Mouse (Mus musculus) left cerebral cortex, postnatal 25 days (tissue): ENCODE data around the gene Jade2. TPM values are rescaled to one million over a fixed set of nuclear protein-coding genes. Genes with fewer than 3 reads are reported as not detected.

Experiments
- DNase-seq, 2 experiments: peaks; one replicate each; pipeline ENCODE4 v3.0.0; 2022; ENCODE audit warnings: low spot score in 2 of 2, mixed read lengths in 1 of 2
- intact Hi-C: fragments of 180-260 bp; cut with DNase I; formaldehyde crosslinking; loops from one replicate; pipeline ENCODE4 v1.15.1; 2025
- total RNA-seq, 2 experiments: library from RNA; stranded (reverse); gene quantifications; 2 replicates each; pipeline ENCODE4 v1.2.3; 2021

Gene Jade2
- 10 to 100 TPM; 28.7 to 34.5 TPM for total RNA-seq

DNA sequence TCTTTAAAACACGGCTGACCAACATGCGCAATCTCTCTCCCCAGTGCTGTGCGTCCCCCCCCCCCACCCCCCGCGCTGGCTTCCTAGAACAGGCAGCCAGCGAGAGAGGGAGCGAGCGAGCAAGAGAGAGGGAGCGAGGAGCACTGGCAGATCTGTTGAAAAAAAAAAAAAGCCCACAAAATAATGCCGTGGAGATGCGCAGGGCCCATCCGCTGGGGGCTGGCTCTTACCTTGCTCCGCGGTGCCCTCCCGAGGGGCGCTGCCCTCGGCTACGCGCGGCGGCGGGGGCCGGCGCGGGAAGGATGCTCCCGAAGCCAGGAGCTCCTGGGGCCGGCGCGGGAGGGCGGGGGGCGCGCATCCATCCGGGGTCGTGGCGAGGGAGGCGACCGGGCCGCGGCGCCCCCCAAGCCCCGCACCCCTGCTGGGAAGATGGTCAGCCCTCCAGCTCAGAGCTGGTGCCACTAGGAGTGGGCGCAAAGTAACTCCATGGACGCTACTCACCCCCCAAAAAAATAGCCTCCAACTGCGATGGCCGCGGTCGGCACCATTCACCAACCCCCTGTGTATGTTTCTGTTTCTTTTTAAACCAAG lies at the start of gene Jade2:
Gene Jade2, minus strand, starts transcription at position 573 of the 591 bp plus-strand sequence.
- DNase-seq: peak; percentile 57 to 63
- intact Hi-C loops: loop anchor here (2.0 kb wide), 1 partner anchor 242 kb away; the partner anchor contains the start of gene Ppp2ca

DNA sequence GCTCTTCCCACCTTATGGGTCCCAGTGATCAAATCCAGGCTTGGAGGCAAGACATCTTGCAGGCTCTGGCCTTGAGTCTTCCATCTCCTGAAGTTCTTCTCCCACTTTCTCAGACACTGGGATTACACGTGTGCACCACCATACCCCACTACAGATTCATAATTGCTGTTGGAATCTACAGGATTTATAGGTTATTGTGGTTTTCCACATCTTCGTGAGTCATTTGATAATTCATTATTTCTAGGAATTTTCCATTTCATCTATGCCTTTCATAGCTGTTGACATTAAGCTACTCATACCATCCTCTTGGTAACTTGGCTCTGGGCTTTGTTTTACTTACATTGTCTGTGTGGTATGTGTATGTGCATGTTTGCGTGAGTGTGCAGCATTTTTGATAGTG lies 46.8 kb upstream of the Jade2 start:
- no peak for DNase-seq
- intact Hi-C loops: no loop called here

DNA sequence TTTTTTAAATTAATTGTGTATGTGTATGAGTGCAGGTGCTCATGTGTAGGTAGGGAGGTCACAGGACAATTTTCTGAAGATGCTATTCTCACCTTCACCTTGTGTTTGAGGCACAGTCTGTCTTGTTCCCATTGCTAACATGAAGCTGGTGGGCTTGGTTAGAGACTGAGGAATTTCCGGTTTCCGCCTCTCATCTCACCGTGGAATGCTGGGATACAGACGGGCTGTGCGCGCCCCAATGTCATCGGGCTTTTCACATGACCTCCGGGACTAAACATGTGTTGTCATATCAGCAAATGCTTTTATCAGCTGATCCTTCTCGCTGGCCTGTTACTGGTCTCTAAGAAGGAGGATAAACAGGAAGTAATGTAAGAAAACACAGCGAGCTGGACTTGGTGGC lies 42.2 kb upstream of the Jade2 start:
- intact Hi-C loops: loop anchor here (1.0 to 2.0 kb wide), 2 partner anchors 45 to 68 kb away; partner anchors contain the start of gene Cdkn2aipnl
- DNase-seq: no peak

DNA sequence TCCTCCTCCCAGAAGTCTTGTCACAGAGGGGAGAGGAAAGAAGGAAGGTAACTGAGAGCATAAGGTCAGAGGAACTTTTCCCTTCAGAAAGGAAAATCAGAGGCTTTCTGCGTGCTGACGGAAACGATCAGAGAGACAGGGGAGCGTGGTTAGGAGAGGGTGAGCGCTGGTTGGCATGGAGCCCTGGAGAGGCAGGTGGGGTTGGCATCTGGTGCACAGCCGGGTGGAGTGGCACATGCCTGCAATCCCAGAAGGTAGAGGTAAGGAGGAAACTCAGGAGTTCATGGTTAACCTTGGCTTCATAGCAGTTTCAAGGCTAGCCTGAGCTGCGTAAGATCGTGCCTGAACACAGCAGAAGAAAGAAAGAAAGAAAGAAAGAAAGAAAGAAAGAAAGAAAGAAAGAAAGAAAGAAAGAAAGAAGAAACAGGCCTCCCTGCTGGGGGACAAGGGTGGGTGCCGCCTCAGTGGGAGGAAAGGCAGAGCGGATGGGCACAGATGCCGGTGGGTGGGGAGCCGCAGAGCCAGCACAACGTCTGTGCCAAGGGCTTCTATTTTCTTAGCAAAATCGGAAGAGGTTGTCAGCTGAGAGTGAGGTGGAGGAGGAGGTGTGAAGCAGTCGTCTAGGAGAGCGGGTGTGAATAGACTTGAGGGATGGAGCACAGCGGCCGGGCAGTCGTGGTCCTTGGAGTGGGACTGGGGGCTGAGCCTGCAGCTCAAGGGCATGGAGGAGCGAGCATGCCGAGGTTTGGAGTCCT lies 41.0 kb upstream of the Jade2 start:
- peak; percentile 77 to 97 for DNase-seq
- intact Hi-C loops: loop anchor here (1.0 to 2.0 kb wide), 3 partner anchors 40 to 69 kb away; partner anchors contain the start of gene Cdkn2aipnl

DNA sequence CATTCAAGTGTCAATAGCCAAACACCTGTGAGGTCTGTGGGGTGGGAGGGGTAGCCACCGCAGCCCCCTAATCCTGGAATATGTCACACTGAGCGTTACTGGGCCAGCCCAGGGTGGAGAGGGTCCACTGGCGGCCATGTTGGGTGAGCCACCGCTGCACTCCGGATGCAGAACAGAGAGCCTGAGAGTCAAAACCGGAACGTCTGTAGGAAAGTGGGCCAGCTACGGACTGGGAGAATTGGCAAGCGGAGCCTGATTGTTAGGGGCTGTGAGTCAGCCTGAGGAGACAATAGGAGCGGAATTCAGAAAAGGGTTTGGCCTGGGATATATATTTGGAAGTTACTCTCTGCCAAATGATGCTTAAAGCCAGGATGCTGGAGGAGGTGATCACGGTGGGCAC lies 39.9 kb upstream of the Jade2 start:
- intact Hi-C loops: no loop called here
- DNase-seq: peak in 1 of 2 experiments; percentile 65

DNA sequence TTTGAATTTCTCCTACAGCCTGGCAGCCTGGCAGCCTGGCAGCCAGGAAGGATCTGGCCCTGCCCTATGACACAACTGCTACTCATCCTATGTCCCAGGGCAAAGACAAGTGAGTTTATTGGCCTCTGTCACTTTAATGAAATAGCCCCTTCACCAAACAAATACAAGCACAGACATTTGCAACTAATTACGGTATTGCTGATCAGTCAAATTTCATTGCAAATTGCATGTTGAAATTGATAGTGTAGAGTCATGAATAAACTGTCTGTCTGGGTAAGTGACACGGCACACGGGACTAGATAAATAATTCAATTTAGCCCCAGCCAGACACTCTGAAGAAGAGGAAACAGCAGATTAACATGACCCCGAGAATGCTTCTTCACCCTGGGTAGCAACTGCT lies 38.6 kb upstream of the Jade2 start:
- intact Hi-C loops: no loop called here
- DNase-seq: no peak

DNA sequence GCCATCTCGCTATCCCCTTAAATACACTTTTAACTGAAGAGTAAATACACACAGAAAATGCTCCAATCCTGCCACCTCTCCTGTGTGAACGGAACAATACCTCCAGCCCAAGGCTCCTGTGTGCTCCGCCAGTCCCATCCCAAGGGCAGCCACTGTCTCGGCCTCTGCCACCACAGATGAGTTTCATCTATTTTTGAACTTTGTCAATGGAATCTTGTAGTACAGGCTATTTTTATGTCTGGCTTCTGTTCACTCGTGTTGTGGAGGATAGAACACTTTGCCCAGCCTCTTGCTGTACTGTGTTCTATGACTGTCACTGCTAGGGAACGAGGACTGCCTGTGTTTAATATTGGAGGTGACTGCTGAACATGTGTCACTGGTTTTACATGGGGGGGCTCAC lies 28.2 kb upstream of the Jade2 start:
- intact Hi-C loops: no loop called here
- DNase-seq: no peak

DNA sequence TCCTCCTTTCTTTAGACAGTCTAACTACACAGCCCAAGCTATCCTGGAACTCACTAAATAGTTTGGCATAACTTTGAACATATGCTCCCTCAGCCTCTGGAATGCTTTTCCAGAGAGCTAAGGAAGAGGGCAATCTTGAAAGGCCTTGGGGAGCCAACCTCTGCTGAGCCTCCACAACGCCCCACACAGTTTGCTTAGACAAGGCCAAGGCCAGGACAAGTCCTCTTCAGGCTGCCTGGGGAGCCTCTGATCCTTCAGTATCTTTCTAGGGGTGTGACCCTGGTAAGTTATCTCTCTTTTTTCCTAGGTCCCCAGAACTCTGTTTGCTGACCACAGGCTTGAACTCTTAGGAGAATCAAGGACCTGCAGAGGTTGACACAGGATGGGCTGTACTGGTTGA lies 26.6 kb upstream of the Jade2 start:
- DNase-seq: no peak
- intact Hi-C loops: no loop called here

DNA sequence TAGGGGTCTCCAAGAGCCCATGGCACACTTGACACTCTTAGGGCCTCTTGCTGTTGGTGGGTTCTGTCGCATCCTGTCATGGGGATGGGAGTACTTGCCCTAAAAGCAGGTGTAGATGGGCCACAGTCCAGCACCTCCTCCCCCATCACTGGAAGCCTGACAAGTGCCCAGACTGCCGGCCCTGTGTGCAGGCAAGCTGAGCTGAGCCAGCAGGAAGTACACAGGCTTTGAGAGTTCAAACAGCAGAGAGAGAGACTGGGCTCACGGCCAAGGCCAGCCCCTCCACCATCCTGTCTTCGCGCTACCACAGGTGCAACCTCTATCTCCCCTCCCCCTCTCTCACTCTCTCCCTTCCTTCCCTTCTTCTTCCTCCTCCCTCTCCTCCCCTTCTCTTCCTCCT lies 26.2 kb upstream of the Jade2 start:
- DNase-seq: peak in 1 of 2 experiments; percentile 11
- intact Hi-C loops: no loop called here

DNA sequence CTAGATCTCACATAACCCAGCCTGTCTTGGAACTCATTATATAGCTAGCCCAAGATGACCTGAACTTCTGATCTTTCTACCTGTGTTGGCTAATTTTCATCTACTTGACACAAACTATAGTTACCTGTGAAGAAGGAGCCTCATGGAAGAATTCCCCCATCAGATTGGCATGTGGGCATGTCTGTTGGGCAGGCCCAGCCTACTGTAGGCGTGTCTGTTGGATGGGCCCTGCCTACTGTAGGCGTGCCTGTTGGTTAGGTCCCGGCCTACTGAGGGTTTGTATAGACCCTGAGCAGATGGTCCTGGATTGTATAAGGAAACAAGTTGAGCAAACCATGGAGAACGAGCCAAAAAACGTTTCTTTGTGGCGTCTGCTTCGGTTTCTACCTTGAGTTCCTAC lies 24.3 kb upstream of the Jade2 start:
- intact Hi-C loops: no loop called here
- no peak for DNase-seq

DNA sequence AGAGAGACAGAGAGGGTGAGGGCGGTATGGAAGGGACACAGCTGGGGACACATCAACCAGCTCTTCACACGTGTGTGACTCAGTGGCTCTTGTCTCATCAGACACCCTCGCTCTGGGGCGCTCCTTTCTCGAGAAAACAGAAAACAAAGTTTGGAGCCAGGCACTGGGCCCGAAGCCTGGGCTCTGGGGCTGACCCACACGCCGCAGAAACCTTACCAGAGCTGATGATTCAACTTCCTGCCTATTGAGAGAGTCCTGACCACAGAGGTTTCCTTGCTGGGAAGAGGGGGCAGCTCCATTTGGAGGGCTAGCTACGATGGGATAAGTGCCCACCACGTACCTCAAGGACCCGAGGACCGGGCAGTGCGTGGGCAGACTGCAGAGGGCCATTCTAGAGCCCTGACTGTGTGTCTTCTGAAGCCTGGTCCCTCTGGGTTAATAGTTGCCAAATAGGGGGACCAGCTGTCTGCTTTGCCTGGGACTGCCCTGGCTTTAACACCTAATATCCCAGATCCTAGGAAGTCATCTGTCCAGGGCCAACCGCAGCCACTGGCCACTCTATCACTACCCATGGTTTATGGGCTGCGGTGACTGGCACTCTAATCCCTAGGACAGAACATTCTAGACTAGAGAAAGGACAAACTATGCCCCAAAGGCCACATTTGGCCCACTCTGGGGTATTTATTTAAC lies 23.7 kb upstream of the Jade2 start:
- DNase-seq: no peak
- intact Hi-C loops: no loop called here

DNA sequence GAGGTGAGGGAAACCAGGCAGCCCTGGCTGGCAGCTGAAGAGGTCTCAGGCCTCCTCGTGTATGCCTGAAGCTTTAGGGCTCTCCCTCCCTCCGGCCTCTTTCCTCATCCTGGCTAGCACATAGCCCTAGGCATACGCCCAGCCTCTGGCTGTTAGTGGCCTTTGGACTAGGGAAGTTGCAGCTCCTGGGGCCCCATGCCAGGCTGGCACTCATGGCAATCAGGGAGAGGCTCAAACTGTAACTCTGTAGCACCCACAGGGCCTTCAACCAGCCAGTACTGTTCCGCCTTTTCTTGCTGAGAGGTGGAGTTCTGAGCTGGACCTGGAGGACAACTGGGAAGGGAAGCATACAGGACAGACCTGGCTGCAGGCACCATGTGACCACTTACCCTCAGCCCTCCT lies 19.5 kb upstream of the Jade2 start:
- intact Hi-C loops: no loop called here

DNA sequence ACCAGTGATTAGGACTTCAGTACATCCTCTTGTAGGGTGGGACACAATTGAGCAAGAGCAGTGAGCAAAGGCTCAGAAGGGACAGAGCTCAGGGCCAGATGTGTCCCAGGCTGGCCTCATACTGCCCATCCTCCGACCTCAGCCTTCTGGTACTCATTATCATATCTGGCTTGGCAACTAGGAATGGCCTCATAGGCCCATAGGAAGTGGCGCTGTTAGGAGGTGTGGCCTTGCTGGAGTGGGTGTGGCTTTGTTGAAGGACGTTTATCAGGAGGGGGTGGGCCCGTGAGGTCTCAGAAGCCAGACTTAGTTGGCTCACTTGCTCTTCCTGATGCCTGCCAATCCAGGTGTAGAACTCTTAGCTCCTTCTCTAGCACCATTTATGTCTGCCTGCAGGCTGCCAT lies 18.3 kb upstream of the Jade2 start:
- intact Hi-C loops: no loop called here
- DNase-seq: no peak

More for the DNA sequence above, 19.5 kb upstream of the Jade2 start:
- DNase-seq: no peak

DNA sequence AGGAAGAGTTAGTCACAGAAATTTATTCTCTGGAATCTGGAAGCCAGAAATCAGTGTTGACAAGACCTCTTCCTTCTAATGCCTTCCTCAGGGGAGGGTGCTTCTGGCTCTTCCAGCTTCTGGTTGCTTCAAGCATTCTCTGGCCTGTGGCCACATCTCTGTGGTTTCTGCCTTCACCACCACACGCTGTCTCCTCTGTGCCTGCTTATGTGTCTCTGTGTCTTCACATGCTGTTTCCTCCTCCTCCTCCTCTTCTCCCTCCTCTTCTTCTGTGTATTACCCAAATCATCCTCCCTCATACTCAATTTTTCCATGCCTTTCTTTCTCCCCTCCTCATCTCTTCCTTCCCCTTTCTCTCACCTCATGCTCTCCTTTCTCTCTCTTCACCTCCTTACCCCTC lies 17.6 kb upstream of the Jade2 start:
- intact Hi-C loops: no loop called here

DNA sequence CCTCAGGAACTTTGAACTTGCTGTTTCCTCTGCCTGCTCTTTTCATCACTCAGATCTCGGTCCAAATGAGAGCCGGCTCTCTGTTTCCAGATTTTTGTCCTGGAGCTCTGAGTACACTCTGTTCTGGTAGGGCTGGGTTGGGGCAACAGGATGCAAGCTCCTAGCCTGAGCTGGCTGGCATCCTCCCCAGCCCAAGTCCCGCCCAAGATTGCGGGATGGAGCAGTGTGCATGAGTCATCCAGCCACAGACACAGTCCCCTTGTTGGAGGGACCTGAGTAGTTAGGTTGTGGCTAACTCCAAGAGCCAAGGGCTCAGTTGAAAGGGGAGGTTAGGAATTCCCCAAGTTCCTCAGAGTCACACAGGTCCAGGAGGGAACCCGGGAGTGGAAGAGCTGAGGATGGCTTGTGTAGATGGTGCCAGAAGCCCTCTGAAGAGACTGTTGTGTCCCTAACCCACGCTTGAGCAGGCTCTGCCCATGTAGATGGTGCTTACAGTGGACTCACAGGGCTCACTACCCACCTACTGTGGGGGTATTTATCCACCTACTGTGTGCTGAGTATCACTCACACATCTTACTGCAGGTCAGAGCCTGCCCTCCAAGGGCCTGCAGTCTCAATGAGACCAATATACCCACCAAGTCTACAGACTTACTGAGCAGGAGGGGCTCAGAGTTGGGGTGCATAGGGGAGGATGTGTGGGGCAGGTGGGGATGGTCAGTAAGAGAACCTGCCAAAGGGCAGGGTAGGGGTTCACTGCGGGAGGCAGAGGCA lies 17.0 kb upstream of the Jade2 start:
- peak; percentile 11 to 43 for DNase-seq
- intact Hi-C loops: no loop called here

More for the DNA sequence above, 17.6 kb upstream of the Jade2 start:
- peak in 1 of 2 experiments; percentile 41 for DNase-seq

DNA sequence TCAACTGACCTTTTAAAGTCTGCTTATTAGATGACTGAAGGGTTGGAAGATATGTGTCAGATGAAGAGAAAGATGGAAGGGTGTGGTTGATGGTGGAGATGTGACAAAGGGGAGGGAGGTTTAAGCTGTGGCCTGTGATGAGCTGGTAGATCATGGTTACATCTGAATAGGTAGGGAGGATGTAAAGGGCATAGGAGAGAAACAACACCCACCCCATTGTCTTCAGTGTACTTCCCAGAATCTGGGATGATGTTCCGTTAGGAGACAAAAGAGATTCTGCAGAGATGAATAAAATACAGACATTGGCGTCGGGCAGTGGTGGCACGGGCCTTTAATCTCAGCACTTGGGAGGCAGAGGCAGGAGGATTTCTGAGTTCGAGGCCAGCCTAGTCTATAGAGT lies 15.7 kb upstream of the Jade2 start:
- DNase-seq: no peak
- intact Hi-C loops: no loop called here

DNA sequence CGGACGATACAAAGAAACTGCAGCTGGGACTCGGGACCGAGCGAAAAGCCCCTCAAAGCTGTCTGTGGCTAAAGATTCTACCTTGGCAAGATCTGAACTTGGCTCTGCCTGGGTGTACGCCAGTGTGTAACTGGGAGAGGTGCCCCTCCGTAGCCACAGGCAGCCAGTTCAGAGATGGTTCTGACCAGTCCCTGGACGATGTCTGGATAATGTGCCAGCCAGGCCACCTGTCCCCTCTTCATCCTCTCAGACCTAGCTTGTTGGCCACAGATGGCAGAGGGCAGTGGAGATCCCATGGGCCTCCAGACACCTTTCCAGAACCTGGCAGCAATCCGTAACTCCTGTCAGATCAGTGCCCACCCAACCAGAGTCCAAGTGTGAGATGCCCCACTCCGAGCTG lies 9.8 kb upstream of the Jade2 start:
- intact Hi-C loops: no loop called here
- no peak for DNase-seq

DNA sequence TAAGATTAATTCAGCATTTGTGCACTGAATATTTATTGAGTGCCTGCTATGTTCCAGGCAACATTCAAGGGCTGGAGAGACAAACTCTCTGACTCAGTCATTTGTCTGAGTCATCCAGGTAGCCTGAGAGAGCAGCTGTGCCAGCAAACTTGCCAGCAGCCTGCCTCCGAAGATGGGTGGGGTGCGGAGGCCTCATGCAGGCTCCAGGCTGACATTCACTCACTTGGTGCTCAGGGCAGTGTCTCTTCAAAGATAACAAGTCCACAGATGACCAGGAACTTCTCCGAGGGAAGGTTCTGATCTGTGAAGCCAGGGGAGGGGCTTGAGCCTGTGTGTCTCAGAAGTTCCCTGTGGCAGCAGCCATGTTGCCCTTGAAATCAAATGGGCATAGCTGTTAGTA lies 8.6 kb upstream of the Jade2 start:
- intact Hi-C loops: no loop called here

DNA sequence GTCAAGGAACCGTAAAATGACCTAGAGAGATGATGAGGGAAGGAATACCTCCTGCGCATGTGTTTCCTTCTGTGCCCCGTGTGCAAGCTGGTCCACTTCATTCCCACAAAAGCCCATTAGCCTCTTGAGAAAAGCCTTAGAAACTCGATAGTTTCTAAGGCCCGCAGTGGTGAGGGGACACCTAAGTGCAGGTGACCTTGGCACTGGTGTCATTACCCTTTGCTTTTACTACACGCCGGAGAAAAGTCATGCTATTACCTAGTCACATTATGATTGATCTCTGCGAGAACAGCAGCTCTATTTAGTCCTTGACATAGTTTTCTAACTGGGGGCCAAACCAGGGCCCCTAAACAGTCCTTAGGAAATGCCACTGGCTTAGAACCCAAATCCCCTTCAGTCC lies 3.2 kb upstream of the Jade2 start:
- DNase-seq: no peak
- intact Hi-C loops: no loop called here

More for the DNA sequence above, 8.6 kb upstream of the Jade2 start:
- DNase-seq: peak in 1 of 2 experiments; percentile 28

DNA sequence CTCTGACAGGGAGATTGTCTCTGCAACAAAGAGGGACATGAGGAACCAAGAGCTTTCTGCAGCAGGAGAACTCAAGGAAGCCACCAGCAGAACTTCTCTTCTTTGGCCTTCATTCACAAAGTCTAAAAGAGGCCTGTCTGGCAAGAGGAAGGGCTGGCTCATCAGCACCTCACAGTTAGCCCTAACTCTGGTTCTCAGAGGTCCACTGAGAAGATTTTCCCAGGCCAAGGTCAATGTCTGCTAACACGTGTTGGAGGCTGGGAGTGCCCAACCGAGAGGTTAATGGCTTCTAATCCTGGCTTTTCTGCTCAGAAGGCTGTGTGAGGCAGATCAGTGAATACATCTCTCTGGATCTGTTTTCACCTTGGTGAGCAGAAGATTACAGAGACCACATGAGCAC lies 2.1 kb upstream of the Jade2 start:
- no peak for DNase-seq
- intact Hi-C loops: no loop called here
